Mouse (Mus musculus) kidney, adult 18-20 months (tissue): ENCODE results near the gene Rasa2.
"Not testable (repeated sequence)": the region's sequence is repeated elsewhere in the genome, so short reads cannot be mapped to it uniquely, and the experiment has no call there.

ENCODE experiments used
- DNase-seq: peaks from one replicate; pipeline ENCODE4 v3.0.0; 2021

Rasa2 gene

GRCm38 (mm10) chr9:96524972-96525506 is 106.4 kb downstream of the Rasa2 start, which contains the start of gene Gm28729:
Gene Gm28729, minus strand, starts transcription at chr9:96525264.
- DNase-seq, result no peak

DNA sequence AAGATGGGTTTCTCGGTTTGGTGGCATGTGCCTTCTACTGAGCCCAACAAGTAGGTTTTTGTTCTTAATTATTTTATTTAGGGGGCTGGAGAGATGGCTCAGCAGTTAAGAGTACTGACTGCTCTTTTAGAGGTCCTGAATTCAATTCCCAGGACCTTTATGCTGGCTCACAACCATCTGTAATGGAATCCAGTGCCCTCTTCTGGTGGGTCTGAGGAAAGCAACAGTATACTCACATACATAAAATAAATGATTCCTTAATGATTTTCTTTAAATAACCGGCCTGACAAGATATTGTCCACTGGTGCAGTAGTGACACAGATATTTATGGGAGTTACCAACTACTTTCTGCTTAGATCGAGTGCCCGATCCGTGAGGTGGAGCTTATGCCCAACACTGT is 108.3 kb downstream of the Rasa2 start:
- DNase-seq, result no peak

DNA sequence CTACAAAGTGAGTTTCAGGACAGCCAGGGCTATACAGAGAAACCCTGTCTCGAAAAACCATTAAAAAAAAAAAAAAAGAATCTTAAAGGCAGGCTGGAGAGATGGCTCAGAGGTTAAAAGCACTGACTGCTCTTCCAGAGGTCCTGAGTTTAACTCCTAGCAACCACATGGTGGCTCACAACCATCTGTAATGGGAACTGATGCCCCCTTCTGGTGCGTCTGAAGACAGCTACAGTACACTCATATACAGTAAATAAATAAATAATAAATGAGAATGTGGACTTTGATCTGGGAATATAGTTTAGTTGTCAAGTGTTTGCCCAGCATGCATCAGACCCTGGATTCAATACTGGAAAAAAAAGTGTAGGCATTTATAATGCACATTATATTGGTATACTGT is 109.8 kb downstream of the Rasa2 start:
- DNase-seq, result not testable (repeated sequence)

DNA sequence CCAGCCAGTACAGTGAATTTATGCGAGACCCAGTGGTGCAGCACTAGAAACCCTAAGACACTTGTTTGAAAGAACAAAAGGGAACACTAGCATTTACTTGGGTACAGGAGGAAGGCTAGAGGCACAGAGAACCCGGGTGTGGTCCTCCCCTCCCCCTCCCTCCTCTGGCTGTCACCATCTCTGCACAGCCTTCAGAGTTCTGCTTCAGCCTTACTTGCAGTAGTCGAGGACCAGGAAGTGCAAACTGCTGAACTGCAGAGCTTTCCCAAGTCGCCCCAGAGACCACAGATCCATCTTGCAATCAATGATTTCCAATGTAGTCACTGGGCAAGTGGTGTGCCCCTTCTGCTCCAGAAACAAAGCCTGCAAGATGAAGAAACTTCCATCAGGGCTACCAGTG is 114.0 kb downstream of the Rasa2 start:
- no peak for DNase-seq

GRCm38 (mm10) chr9:96516806-96517205 is 114.6 kb downstream of the Rasa2 start:
- DNase-seq, result no peak

DNA sequence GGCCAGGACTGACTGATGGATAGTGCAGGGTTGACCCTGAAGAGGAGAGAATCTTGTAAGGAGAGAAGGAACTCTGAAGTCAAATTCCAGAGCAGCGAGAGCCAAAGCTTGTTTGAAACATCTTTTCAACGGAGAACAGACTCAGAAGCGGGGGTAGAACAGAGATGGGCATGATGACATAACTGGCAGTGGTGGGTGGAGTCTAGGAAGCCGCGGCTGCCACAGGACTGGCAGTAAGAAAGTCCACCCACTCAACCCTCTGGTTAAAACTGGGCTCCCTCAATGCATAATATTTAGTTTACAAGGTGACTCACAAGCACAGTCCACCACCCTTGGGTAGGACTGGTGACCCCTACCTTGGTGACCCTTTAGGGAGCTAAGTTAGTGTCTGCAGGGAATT is 115.7 kb downstream of the Rasa2 start:
- no peak for DNase-seq

DNA sequence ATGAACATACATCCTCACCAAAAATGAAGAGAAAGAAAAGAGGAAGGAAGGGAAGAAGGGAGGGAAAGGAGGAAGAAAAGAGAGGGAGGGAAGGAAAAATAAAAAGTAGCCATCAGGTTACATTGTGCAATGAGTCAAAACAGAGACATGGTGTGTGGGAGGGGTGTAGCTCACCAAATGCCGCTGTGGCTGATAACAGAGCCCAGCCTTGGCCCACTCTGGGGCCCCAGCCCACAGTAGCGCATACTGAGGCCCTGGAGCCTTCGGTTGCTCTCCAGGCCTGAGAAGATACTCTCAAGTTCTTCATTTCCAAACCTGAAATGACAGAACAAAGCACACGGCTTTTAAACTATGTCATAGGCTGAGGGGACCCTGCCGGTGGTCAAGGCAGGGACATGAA is 117.1 kb downstream of the Rasa2 start:
- no peak for DNase-seq

DNA sequence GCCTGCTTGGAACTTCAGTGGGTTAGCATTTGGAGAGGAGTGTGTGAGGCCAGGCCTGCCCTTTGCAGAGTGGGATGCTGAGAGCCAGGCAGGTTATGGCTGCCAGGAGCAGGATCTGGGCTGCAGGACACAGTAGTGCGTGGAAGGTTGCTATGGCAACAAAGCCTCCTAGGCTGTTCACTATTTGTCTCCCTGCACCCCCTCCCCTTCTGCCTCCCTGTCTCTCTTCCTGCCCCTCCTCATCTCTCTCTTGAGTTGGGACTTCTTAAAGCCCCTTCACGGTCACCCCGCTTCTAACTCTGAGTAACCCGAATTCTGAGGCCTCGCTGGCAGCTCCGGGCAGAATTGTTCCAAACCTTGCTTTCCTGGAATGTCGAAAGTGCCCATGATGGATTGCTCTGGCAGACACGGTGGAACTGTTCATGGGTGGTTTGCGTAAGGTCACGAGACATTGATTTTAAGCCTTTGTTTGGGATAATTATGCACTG is 125.4 kb downstream of the Rasa2 start:
- DNase-seq, result peak; percentile 58

GRCm38 (mm10) chr9:96505156-96505555 is 126.3 kb downstream of the Rasa2 start:
- DNase-seq, result no peak

DNA sequence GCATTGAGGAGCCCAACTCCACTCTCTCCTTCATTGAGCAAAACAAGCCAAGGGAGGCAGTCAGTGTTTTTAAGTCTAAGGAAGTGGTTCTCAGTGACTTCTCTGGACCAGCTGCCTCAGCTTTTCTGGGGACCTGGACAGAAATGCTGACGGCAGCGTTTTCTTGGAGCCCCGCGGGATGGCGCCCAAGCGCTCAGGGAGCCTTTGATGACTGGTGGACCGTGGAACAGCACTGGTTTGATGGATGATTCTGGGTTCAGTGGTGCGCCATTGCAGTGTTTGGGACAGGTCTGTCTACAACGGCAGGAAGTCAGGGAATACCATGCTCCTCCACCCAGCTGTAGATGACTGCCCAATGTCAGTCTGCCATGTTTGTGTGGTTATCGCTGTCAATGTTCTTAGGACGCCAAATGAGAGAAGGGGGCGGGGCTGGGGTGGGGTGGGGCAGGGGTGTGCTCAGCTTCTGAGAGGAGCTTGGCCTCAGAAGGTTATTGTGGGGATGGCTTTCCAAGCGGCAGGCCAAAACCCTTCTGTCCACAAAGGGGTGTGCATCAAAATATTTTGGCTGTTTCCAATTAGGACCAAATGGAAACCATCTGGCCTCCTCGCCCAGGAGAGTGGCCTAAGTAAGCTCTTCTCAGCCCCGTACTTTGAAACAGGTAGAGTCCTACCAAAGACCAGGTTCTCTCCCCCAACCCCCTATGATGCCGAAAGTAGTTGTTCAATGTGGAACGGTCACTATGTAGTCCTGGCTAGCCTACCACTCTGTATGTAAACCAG is 127.1 kb downstream of the Rasa2 start:
- DNase-seq, result no peak

- DNase-seq, result peak; percentile 22
These were observed 128.4 kb downstream of the Rasa2 start for GRCm38 (mm10) chr9:96502856-96503610.

DNA sequence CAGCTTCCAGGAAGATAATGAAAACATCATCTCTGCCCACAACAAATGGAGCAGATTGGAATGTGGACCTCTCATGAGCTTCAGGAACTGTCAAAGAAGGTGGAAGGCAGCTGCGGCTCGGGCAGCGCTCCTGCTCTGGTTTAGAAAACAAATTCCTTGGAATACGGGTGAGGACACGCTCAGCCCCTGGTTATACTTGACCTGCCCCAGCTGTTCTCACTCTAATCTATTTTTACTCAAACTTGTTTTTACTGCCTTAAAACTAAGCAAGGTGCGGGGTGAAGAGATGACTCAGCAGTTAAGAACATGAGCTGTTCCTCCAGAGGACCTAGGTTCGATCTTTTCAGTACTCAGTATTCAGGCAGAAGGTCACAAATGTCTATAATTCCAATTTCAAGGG is 130.2 kb downstream of the Rasa2 start:
- no peak for DNase-seq

DNA sequence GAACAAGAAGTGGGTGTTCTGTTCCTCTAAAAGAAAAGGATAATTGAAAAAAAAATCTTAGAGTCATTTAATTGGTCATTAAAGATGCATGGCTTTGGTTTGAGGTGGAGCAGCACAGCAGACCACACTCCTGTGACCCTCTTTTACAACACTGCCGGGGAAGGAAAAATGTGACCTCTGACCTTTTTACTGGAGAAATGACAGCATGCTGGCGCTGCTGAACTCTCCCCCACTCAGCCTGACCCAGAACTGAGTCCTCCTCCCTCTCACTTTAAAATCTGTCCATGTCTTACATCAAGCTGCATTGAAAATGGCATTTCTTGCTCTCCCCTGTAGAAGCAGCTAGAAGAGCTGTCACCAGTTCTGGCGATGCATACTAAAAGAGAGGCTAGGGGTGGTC is 138.2 kb downstream of the Rasa2 start:
- no peak for DNase-seq

DNA sequence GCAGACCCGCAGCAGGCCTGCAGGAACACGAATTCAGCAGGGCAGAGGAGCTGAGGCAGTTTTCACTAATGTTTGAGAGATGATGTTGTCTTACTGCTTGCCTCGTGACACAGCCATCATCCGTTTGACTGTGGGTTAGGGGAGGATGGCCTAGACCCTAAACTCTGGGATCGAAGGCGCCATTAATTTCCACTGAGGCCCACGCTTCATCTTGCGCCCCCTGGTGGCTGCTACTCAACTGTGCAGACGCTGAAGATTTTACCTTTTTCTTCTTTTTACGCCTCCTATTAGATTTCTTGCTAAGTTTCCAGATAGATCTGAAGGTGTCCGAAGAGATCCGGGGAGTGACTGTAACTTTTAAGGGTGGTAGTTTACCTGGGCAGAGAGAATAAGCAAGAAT is 139.6 kb downstream of the Rasa2 start:
- peak; percentile 49 for DNase-seq
